Mouse (Mus musculus) T-helper 2 cell (primary cell): ENCODE data around the gene Ddrgk1.
"Not testable (repeated sequence)": the region's sequence is repeated elsewhere in the genome, so short reads cannot be mapped to it uniquely, and the experiment has no call there.

Source experiments
- in situ Hi-C: fragments of 300-600 bp; cut with MboI, MseI; formaldehyde crosslinking; loops from one replicate; pipeline ENCODE4 v1.15.1; 2025; ENCODE audit warnings: high pct_unique_total_duplicates

Ddrgk1 gene

DNA sequence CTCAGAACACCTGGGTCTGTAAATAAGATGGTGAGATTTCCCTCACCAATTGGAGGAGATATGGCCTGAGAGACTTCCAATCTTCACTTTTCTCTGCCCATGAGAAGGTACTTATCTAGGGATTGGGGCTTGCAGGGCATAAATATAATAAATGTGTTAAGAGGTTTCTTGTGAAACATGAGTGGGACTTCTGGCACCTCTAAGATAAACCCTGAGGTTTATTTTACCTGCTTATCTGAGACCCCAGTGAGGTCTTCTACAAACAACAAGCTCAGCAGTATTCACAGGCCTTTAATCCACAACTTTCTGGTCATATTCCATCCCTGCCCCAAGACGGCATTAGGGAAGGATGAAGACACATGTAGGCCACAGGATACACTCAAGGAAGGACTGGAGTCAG lies 10.7 kb downstream of the Ddrgk1 start:
- in situ Hi-C loops = no loop called here

- in situ Hi-C loops = no loop called here
Measured at GRCm38 (mm10) chr2:130653303-130653702, 11.2 kb downstream of the Ddrgk1 start.

DNA sequence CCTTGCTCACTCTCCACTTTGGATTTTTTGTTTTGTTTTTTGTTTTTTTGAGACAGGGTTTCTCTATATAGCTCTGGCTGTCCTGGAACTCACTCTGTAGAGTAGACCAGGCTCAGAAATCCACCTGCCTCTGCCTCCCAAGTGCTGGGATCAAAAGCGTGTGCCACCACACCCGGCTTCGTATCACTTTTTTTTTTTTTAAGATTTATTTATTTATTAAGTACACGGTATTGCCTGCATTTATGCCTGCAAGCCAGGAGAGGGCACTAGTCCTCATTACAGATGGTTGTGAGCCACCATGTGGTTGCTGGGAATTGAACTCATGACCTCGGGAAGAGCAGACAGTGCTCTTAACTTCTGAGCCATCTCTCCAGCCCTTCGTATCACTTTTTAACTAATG lies 15.4 kb downstream of the Ddrgk1 start:
- in situ Hi-C loops = not testable (repeated sequence)

- in situ Hi-C loops = no loop called here
Measured at GRCm38 (mm10) chr2:130645198-130645597, 19.3 kb downstream of the Ddrgk1 start.

- in situ Hi-C loops = no loop called here
Measured at GRCm38 (mm10) chr2:130642684-130643369, 21.6 kb downstream of the Ddrgk1 start, which contains the start of gene Lzts3. Gene Lzts3 (minus strand): TSS chr2:130642803.

DNA sequence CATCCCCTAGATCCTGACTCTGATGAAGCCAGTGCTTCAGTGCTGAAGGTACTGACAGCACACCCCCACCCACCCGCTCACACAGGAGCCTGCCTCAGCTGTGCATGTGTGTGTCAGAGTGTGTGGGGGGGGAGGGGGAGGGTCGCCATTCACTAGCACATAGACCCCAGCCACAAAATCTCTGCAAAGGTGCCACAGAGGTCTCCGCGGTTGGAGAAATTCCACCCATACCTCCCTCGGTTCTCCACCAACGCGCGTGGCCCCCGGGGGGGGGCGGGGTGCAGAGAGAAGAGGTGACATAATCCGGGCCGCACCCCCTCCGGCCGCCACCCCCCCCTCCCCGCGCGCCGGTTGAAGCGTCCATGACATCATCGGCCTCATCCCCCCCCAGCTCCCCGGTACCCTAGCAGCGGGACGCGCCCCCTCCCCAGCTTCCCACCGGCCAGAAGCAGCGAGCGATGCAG lies 22.2 kb downstream of the Ddrgk1 start:
- in situ Hi-C loops = no loop called here

GRCm38 (mm10) chr2:130641351-130642025 lies 23.0 kb downstream of the Ddrgk1 start:
- in situ Hi-C loops = no loop called here

DNA sequence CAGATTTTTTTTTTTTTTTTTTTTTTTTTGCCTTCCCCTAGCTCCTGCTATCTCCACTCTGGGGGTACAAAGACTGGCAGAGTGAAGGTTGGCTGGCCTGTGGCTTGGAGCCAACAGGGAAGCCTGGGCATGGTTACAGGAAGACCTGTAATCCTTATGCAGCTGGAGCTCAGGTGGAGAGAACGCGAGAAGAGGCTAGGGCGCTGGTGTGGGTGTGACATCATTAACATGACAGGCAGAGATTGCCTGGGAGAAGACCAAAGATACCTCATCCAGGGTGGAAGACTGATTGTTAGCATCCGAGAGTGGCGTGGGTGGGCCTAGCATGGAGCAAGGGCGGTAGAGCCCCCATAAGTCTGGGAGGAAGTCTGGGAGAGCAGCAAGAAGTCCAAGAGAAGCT lies 25.2 kb downstream of the Ddrgk1 start:
- in situ Hi-C loops = no loop called here

GRCm38 (mm10) chr2:130638101-130638611 lies 26.3 kb downstream of the Ddrgk1 start:
- in situ Hi-C loops = no loop called here

GRCm38 (mm10) chr2:130635847-130636246 lies 28.6 kb downstream of the Ddrgk1 start:
- in situ Hi-C loops = no loop called here

DNA sequence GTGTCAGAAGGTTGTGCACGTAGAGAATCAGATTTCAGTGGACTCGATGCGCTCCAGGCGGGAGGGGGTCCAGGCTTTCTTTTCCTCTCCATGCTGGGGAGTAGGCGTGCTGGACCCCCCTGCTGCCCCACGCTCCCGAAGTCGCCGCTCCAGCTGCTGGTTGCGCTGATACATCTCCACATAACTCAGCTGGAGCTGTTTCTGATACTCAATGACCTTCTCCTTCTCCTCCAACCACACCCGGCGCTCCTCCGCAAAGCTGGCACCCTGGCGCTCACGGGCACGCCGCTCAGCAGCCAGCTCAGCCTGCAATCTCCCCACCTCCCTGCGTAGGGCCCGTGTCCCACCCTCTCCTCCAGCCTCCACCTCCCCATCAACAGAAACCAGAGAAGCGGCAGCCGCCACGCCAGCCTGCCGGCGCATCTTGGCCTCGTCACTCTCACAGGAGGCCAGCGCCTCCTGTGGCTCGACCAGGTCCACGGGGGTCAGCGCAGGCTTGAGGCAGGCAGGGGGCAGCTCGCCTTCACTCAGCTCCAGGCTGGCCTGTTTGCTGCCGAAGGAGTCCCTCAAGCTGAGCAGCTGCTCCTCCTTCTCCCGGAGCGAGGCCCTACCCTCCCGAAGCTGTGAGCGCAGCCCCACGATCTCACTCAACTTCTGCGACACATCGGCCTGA lies 29.6 kb downstream of the Ddrgk1 start:
- in situ Hi-C loops = no loop called here

DNA sequence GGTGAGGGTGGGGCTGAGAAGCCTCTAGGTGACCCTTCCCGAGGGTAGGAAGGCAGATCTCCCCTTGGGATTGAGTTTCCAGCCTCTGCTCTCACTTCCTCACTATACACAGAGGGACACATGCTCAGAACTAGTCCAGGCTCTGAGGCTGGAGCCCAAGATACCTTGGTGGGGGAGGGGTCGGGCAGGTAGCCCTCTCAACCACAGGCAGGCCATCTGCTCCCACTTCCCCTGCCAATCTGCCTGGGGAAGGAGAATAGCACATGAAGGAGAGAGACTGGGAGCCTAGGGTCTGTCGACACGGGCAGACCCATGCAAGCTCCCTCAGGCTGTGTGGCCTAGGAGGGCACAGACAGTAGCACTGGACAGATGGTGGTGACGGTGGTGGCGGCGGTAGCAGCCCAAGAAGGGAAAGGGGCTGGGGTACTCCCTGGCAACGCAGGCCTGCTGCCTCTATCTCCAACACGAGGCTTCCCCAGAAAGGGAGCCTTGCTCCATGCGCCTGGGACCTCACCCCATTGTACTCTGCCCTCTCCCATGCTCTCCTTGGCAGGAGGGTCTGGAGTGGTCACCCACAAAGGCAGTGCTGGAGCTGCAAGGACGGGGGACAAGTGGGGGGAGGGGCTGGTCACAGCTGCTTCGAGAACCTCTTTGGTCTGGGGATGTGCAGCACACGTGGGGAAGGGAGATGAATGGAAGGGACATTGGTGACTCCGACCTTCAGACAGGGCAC lies 30.3 kb downstream of the Ddrgk1 start:
- in situ Hi-C loops = no loop called here

- in situ Hi-C loops = no loop called here
Measured at GRCm38 (mm10) chr2:130632887-130633675, 31.4 kb downstream of the Ddrgk1 start.

- in situ Hi-C loops = no loop called here
Measured at GRCm38 (mm10) chr2:130632416-130632815, 32.0 kb downstream of the Ddrgk1 start.

- in situ Hi-C loops = no loop called here
Measured at GRCm38 (mm10) chr2:130629839-130630203, 34.6 kb downstream of the Ddrgk1 start, which contains the start of the genes Fastkd5 and Ubox5. Gene Fastkd5 (minus strand): TSS chr2:130630027. Gene Ubox5 (minus strand): TSS chr2:130630038.

DNA sequence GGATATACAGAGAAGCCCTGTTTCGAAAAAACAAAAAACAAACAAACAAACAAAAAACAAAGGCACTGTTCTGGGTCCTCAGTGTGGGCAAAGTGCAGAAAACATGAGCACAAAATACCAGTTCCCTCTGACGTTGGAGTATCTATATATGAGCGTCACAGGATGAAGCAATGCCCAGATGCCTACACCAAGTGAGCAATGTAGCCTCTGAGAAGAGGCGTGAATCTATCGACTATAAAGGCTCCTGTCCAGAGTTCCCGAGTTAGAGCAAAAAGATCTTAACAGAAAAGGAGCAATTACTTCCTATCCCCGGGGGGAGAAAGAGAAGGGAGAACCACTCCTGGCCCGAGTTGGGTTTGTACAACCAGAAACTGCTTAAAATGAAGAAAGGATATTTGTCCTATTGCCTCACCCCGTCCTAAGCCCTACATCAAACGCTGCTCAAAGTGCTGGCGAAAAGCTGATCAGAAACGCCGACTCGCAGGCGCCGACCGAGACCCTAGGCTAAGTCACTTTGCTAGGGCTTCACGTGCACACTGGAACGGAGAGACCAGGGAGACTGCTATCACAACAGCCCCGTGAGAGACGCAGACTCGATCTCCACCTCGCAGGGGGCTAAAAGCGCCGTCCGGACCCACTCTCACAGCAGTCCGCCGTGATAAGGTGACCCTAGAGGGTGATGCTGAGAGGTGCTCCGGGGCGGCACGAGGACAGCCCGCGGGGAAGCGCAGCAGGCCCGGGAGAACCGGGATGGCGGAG lies 35.2 kb downstream of the Ddrgk1 start:
- in situ Hi-C loops = no loop called here

DNA sequence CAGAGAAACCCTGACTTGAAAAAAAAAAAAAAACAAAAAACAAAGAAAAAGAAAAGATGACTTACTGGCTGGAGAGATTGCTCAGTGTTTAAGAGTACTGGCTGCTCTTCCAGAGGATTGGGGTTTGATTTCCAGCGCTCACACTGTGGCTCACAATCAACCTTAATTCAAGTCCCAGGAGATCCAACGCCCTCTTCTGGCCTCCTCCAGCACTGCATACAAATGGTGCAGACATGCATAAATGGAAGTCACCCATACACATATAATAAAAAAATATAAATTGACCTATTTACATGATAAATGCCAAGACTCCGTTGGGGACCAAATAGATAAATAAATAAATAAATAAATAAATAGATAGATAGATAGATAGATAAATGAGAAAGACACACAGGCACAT lies 36.0 kb downstream of the Ddrgk1 start:
- in situ Hi-C loops = no loop called here

GRCm38 (mm10) chr2:130618972-130619371 lies 45.5 kb downstream of the Ddrgk1 start:
- in situ Hi-C loops = no loop called here

DNA sequence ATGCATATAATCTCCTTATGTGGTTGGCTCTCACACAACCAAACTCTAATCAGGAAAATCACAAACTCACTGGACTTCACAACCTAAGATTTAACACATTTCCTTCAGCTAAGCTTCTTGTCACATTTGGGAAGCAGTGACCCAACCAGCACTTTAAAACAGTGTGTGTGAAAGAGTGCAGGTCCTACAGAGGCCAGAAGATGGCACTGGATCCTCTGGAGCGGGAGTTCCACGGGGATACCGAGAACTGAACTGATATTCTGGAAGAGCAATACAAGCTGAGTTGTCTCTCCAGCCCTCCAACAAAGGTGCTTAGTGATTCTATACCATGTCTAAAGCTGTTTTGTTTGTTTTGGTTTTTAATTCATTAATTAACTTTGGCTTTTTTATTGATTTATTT lies 51.4 kb downstream of the Ddrgk1 start:
- in situ Hi-C loops = no loop called here
